Mouse (Mus musculus): Measurements from ENCODE around the gene Ccdc9. TPM values are rescaled to one million over a fixed set of nuclear protein-coding genes. Genes with fewer than 3 reads are reported as not detected.
A peak's percentile ranks its signal among the peaks of the same experiment; 100 is the strongest.

Gene Ccdc9
- total and polyA plus RNA-seq, 2 experiments, result 16.2 to 20.7 TPM

- Histone ChIP-seq H3K9ac (ENCODE audit: low read depth, low read length) (peak overlapping the region; percentile 59), H3K4me3 (ENCODE audit: insufficient read depth, low read depth, low read length) (peak overlapping the region; percentile 57), H3K79me2 (ENCODE audit: control insufficient read depth, insufficient read depth, low read length) (no peaks in the 10 kb centered on the region), H3K4me1 (ENCODE audit: control insufficient read depth, insufficient read depth, low read length) (peaks cover 7% of the 10 kb centered on the region; the same call in 1 of the 2 replicates), H3K27ac (replicated peaks; ENCODE audit: insufficient read depth, low read depth, low read length) (peak overlapping the region; percentile 70), H3K36me3 (ENCODE audit: control insufficient read depth, insufficient read depth, low read length) (no peaks in the 10 kb centered on the region), H3K27me3 (ENCODE audit: control insufficient read depth, insufficient read depth, low read length) (no peaks in the 10 kb centered on the region)
- peak; percentile 73 for DNase-seq (ENCODE audit: extremely low read depth, low read depth, low spot score)
- WGBS, result 3% methylated on average over 41 of the region's 41 CpGs
- TF ChIP-seq POLR2A (IDR thresholded peaks at IDR 0.05; ENCODE audit: extremely low read depth, insufficient read depth, low read length) (no peak), CTCF (IDR thresholded peaks at IDR 0.05; ENCODE audit: low read depth, low read length) (no peak)
These were observed 8.8 kb upstream of the Ccdc9 start for GRCm38 (mm10) chr7:16295321-16295900.

DNA sequence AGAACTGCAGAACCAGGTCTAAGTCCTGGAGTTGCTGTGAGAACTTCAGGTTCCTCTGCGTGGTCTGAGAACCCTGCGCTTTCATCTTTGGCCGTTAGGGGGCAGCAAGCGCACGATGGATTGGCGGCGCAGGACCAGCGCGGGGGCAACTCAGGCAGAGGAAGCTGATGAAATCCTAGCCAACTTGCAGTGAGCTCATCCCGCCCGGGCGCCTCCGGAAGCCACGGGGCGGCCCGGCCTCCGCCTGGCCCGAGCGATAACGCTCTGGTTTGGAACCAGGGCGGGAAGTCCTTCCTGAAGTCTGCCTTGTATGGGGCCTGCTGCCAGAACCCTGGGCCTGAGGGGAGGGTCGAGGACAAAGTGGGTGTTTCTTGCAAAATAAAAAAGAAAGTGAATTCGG is 8.2 kb upstream of the Ccdc9 start:
- no peaks in the 10 kb centered on the region for H3K79me2 ChIP-seq (ENCODE audit: control insufficient read depth, insufficient read depth, low read length)
- peak overlapping the region; percentile 59 for H3K9ac ChIP-seq (ENCODE audit: low read depth, low read length)
- peaks cover 7% of the 10 kb centered on the region; the same call in 1 of the 2 replicates for H3K4me1 ChIP-seq (ENCODE audit: control insufficient read depth, insufficient read depth, low read length)
- H3K27ac ChIP-seq (replicated peaks; ENCODE audit: insufficient read depth, low read depth, low read length), result peak overlapping the region; percentile 70
- H3K36me3 ChIP-seq (ENCODE audit: control insufficient read depth, insufficient read depth, low read length), result no peaks in the 10 kb centered on the region
- WGBS, result under 1% methylated on average over 23 of the region's 23 CpGs
- DNase-seq (ENCODE audit: extremely low read depth, low read depth, low spot score), result peak; percentile 75
- H3K4me3 ChIP-seq (ENCODE audit: insufficient read depth, low read depth, low read length), result peak overlapping the region; percentile 57
- no peaks in the 10 kb centered on the region for H3K27me3 ChIP-seq (ENCODE audit: control insufficient read depth, insufficient read depth, low read length)
- TF ChIP-seq POLR2A (IDR thresholded peaks at IDR 0.05; ENCODE audit: extremely low read depth, insufficient read depth, low read length) (0 out of 2 replicates have a peak, but pooled peaks have one; percentile 17), CTCF (IDR thresholded peaks at IDR 0.05; ENCODE audit: low read depth, low read length) (peak; percentile 98)

- Histone ChIP-seq H3K79me2 (ENCODE audit: control insufficient read depth, insufficient read depth, low read length) (no peaks in the 10 kb centered on the region), H3K27ac (replicated peaks; ENCODE audit: insufficient read depth, low read depth, low read length) (no peak overlapping the region), H3K27me3 (ENCODE audit: control insufficient read depth, insufficient read depth, low read length) (no peaks in the 10 kb centered on the region), H3K36me3 (ENCODE audit: control insufficient read depth, insufficient read depth, low read length) (no peaks in the 10 kb centered on the region), H3K4me3 (ENCODE audit: insufficient read depth, low read depth, low read length) (no peak overlapping the region), H3K9ac (ENCODE audit: low read depth, low read length) (no peak overlapping the region), H3K4me1 (ENCODE audit: control insufficient read depth, insufficient read depth, low read length) (peaks cover 7% of the 10 kb centered on the region; the same call in 1 of the 2 replicates)
- no peak for TF ChIP-seq POLR2A (IDR thresholded peaks at IDR 0.05; ENCODE audit: extremely low read depth, insufficient read depth, low read length)
- peak; percentile 6; the same call in 1 of the 2 replicates for TF ChIP-seq CTCF (IDR thresholded peaks at IDR 0.05; ENCODE audit: low read depth, low read length)
- DNase-seq (ENCODE audit: extremely low read depth, low read depth, low spot score), result no peak
- 33% methylated on average over 4 of the region's 4 CpGs for WGBS
These were observed 7.8 kb upstream of the Ccdc9 start for GRCm38 (mm10) chr7:16294346-16294745.

GRCm38 (mm10) chr7:16287791-16288190 is 1.2 kb upstream of the Ccdc9 start:
- TF ChIP-seq POLR2A (IDR thresholded peaks at IDR 0.05; ENCODE audit: extremely low read depth, insufficient read depth, low read length) (no peak), CTCF (IDR thresholded peaks at IDR 0.05; ENCODE audit: low read depth, low read length) (no peak)
- H3K36me3 ChIP-seq (ENCODE audit: control insufficient read depth, insufficient read depth, low read length), result peaks cover 2% of the 10 kb centered on the region; the same call in 1 of the 2 replicates
- H3K79me2 ChIP-seq (ENCODE audit: control insufficient read depth, insufficient read depth, low read length), result no peaks in the 10 kb centered on the region
- H3K27ac ChIP-seq (replicated peaks; ENCODE audit: insufficient read depth, low read depth, low read length), result peak overlapping the region; percentile 68
- H3K27me3 ChIP-seq (ENCODE audit: control insufficient read depth, insufficient read depth, low read length), result no peaks in the 10 kb centered on the region
- peaks cover 3% of the 10 kb centered on the region; the same call in 1 of the 2 replicates for H3K4me1 ChIP-seq (ENCODE audit: control insufficient read depth, insufficient read depth, low read length)
- 23% methylated on average over 1 of the region's 1 CpGs for WGBS
- H3K9ac ChIP-seq (ENCODE audit: low read depth, low read length), result no peak overlapping the region
- no peak overlapping the region for H3K4me3 ChIP-seq (ENCODE audit: insufficient read depth, low read depth, low read length)
- DNase-seq (ENCODE audit: extremely low read depth, low read depth, low spot score), result peak; percentile 91

DNA sequence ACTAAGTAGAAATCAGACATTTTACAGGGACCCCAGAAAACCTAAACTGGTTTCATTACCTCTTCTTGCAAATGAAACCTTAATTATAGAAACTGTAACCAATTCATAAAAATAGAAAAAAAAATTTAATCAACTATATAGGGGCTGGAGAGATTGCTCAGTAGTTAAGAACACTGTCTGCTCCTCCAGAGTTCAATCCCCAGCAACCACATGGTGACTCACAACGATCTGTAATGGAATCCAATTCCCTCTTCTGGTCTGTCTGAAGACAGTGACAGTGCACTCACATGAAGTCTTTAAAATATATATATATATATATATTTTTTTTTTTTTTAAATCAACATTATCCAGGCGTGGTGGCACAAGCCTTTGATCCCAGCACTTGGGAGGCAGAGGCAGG is 421 bp upstream of the Ccdc9 start:
- H3K27me3 ChIP-seq (ENCODE audit: control insufficient read depth, insufficient read depth, low read length), result no peaks in the 10 kb centered on the region
- H3K4me3 ChIP-seq (ENCODE audit: insufficient read depth, low read depth, low read length), result no peak overlapping the region
- H3K27ac ChIP-seq (replicated peaks; ENCODE audit: insufficient read depth, low read depth, low read length), result no peak overlapping the region
- H3K4me1 ChIP-seq (ENCODE audit: control insufficient read depth, insufficient read depth, low read length), result peaks cover 3% of the 10 kb centered on the region; the same call in 1 of the 2 replicates
- WGBS, result 78% methylated on average over 2 of the region's 2 CpGs
- DNase-seq (ENCODE audit: extremely low read depth, low read depth, low spot score), result no peak
- TF ChIP-seq POLR2A (IDR thresholded peaks at IDR 0.05; ENCODE audit: extremely low read depth, insufficient read depth, low read length) (no peak), CTCF (IDR thresholded peaks at IDR 0.05; ENCODE audit: low read depth, low read length) (no peak)
- H3K9ac ChIP-seq (ENCODE audit: low read depth, low read length), result no peak overlapping the region
- no peaks in the 10 kb centered on the region for H3K79me2 ChIP-seq (ENCODE audit: control insufficient read depth, insufficient read depth, low read length)
- H3K36me3 ChIP-seq (ENCODE audit: control insufficient read depth, insufficient read depth, low read length), result peaks cover 6% of the 10 kb centered on the region; the same call in 1 of the 2 replicates

- Histone ChIP-seq H3K27me3 (ENCODE audit: control insufficient read depth, insufficient read depth, low read length) (no peaks in the 10 kb centered on the region), H3K4me1 (ENCODE audit: control insufficient read depth, insufficient read depth, low read length) (peaks cover 3% of the 10 kb centered on the region; the same call in 1 of the 2 replicates), H3K36me3 (ENCODE audit: control insufficient read depth, insufficient read depth, low read length) (peaks cover 9% of the 10 kb centered on the region; the same call in 1 of the 2 replicates), H3K79me2 (ENCODE audit: control insufficient read depth, insufficient read depth, low read length) (no peaks in the 10 kb centered on the region), H3K27ac (replicated peaks; ENCODE audit: insufficient read depth, low read depth, low read length) (peak overlapping the region; percentile 56), H3K4me3 (ENCODE audit: insufficient read depth, low read depth, low read length) (peak overlapping the region; percentile 36), H3K9ac (ENCODE audit: low read depth, low read length) (peak overlapping the region; percentile 28; the same call in 1 of the 2 replicates)
- WGBS, result 3% methylated on average over 14 of the region's 14 CpGs
- TF ChIP-seq POLR2A (IDR thresholded peaks at IDR 0.05; ENCODE audit: extremely low read depth, insufficient read depth, low read length) (no peak), CTCF (IDR thresholded peaks at IDR 0.05; ENCODE audit: low read depth, low read length) (no peak)
- peak; percentile 82 for DNase-seq (ENCODE audit: extremely low read depth, low read depth, low spot score)
These were observed 1.1 kb downstream of the Ccdc9 start for GRCm38 (mm10) chr7:16285450-16286025.

Measured in liver, adult 2 months (tissue).